Mouse (Mus musculus): Measurements from ENCODE around the gene Usp29.

DNA sequence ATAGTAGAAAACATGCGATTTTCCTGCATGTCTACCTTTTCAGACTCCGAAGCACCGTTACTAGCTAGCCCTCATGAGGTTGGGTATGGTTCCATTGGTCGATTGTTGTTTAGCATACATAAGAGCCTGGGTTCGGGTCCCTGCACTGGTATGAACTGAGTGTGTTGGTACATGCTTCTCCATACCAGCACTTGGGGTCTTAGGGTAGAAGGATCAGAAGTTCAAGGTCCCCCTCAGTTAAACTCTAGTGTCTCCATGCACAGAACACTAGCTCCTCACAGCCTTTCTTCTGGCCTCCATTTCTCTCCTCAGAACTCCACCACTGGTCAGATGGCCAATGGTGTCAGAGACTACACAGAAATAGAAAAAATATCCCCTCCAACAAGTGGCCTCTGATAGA lies 159.5 kb downstream of the Usp29 start:
- TF ChIP-seq TAL1 (IDR thresholded peaks at IDR 0.05; ENCODE audit: low read length) (no peak), GATA1 (IDR thresholded peaks at IDR 0.05; ENCODE audit: low read length) (no peak)

All from erythroblast, embryonic 14.5 days (primary cell).